Mouse (Mus musculus) layer of hippocampus, adult 9-10 months (tissue): ENCODE results near the gene Fam189a1.

Experiments
- DNase-seq: peaks from one replicate; pipeline ENCODE4 v3.0.0; 2022; ENCODE audit warnings: low spot score

The Fam189a1 gene

DNA sequence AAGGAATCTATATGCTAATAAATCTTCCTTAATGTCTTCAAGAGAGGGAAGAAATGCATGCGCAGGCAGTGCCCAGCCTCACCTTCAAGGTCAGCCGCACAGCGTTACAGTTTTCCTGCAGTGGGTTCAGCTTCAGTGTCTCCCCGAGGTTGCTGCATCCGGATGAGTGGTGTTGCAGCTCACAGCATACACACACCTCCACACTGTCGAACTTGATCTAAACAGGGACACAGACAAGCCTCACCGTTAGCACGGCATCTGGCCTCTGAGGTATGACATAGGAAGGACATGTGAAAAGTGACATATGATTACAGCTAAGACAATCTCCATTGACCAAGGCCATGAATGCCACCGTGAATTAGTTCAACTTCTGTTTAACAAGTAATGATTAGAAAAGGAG lies 336.7 kb downstream of the Fam189a1 start:
- no peak for DNase-seq

DNA sequence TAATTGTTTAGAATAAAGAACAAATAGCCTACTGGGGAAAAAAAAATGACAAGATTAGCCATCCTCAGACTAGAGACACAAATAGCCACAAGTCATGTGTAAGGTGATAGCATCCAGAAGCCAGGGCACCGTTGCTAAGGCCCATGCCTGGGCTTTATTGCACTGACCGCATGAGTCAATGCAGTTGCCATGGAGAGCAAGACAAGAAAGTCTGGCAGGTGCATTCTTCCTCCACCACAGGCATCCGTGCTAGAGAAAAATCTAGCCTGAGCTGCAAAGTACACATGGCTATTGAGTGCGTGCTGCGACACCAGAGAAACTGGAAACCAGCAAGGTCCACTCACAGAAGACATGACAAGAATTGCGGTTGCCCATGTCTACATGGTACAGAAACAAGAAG lies 347.5 kb downstream of the Fam189a1 start:
- DNase-seq: no peak

DNA sequence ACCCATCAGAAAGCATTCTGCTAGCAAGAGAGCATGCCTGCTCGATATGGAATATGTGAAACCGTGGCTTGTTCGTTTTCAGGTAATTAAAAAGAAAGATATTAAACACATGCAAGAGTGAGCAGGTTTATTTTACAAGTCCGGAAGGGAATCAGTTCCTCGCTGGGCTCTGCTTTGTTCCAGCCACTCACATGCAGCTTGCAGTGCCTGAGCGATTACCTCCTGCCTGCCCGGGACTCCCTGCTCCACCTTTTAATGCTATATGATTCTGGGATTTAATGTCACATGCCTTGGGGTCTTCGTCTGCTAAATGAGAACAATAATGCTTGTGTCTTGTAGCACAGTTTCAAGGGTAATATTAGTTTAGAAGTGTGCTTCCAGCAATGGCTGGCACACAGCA lies 351.3 kb downstream of the Fam189a1 start:
- no peak for DNase-seq

DNA sequence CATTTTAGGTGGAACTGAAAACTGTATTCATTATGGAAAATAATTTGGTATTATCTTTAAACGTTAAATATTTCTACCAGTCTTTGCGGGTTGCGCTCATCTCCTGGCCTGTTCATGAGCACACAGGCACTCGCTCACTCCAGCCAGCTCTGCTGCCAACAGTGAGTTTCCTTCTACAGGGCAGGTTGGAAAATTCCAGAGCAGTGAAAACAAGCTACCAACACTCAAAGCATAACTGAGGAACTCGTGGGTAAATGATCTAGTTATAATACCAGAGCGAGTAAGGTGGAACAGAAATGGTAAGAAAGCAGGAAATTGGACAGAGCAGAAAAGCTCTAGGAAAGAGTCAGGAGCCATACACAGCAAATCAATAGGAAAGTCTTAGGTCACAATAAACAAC lies 360.8 kb downstream of the Fam189a1 start:
- no peak for DNase-seq

DNA sequence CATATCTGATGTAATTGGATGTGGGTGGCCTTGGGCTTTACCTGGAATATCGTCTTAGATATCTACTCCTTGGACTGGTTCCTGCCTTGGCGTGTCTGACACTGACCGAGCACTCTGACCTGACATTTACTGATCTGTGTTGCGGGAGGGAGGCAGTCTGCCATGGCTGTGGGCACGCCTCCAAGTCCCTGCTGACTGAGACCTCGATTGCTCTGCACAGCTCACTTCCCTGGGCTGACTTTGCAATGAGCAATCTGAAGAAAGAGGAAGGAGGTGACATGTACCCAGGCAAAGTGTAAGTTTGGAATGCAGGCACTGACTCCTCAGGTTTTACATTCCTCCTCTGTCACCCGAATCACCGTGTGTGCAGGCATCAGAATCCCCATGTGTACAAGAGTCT lies 364.3 kb downstream of the Fam189a1 start:
- no peak for DNase-seq

DNA sequence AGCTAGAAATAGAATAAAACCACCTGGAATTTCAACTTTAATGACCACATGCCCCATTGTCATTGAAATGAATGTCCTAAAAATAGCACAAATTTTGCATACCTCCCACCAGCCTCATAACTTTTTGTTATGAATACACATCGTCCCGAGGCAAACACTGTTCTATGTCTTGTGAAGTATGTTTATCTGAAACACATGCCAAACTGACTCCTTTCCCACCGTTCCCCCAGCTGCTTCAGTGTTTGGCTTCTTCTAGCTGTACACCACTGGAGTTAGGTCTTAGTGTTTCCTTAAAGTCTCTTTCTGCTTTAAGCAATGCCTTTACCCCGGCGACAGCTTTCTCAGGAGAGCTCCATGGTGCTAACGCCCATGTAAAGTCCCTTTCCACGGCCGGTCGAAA lies 365.2 kb downstream of the Fam189a1 start:
- no peak for DNase-seq

DNA sequence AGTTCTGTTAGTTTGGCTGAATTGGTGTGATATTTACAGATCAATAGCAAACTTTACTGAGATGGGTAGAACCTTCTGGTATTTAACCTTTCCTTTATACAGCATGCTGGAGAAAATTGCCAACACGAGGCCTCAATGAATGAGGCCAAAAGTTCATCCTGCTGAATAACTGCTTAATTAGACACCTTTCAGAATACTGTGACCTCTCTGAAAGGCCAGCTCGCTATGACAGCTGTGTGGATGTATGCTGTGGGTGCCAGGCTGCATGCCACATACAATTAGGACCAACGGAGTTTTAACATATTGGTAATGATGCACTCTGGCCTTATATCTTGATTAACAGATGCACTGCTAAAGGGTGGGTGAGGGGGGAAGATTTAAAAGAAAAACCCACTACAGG lies 371.3 kb downstream of the Fam189a1 start:
- DNase-seq: no peak

DNA sequence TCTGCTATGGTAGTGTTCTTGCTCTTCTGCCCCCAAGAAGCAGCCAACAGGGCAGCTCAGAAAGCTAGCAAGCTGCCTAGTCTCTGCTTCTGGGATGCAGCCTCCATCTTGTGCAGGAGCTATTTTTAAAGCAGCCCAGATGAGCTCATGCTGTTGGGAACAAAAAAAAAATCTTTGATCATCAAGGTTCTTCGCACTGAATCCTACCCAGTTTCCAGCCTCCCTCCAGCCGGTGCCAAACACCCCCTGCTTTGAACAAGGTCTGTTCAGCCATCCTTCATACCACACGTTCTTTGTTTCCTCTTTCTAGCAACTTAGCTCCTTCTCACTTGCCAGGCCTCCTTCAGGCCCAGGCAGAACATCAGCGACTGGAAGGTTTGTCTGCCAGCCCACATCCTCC lies 376.9 kb downstream of the Fam189a1 start:
- DNase-seq: no peak

DNA sequence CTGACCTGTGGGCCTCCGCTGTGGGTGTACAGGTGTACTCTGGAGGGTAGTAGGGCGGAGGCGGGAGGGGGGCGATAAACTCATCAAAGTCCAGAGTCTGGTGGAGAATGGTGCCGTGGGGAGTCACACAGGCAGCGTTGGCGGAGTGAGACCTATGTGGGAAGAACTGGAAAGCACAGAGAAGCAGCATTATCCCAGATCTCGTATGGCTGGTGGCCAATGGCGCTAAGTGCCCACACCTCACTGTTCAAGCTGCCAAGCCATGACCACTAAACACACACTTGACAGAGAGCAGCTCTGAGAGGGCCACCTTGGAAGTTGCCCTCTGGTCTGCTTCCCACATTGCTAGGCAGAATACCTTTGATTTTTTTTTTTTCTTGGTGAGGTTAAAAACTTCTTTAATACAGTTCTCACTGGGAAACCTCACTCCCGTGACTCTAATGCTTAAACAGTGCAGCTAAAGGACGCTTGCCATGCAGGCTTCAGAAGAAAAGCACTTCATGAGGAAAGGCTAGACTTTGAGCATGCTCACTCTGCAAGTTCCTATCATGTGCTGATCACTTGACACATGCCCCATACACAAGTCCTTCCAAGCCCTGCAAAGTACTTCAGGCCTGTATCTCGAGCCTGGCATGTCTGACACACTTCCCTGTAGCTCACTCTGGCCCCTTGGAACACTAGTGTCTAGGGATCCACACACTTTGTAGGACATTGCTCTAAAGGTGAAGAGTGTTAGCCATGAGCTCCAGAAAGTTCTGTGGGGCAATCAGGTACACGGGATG lies 379.5 kb downstream of the Fam189a1 start:
- DNase-seq: no peak

DNA sequence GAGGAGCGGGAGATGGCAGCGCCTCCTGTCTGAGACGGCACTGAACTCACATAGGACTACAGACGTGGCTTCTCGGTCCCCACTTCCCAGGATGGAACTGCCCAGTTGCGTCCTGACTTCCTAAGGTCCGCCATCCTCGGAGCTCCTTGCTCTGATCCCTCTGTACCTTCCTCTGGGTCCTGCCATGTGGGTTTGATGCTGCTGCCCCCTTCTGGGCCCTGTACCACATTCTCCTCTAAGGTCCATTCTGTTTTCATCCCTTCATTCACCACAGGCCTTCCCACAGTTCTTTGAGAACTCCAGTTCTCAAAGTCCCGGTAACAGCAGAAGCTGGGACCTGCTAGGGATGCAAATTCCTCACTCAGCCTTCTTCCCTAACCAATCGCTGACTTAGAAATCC lies 382.9 kb downstream of the Fam189a1 start:
- DNase-seq: no peak

DNA sequence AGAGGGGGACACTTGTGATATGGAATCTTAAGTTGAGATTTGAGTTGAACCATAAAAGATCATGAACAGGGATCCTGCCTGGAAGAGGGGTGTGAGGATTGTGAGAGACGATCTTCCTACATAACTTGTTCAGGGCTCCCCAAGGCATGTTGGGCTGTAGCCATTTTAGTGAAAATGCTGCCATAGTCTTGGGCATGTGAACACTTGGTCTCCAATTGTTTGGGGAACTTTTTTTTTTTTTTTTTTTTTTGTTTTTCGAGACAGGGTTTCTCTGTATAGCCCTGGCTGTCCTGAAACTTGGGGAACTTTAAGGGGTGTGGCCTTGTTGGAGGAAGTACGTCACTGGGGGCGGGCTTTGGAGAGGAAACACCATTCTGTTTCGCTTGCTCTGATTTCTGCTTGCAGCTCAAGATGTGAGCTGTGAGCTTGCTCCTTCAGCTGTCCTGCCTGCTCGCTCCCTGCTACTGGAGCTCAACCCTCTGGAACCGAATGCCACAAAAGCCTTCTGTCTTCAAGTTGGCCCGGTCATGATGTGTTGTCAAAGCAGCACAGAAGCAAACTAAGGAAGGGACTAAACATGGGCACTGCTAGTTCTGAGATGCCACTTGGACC lies 385.5 kb downstream of the Fam189a1 start:
- no peak for DNase-seq

DNA sequence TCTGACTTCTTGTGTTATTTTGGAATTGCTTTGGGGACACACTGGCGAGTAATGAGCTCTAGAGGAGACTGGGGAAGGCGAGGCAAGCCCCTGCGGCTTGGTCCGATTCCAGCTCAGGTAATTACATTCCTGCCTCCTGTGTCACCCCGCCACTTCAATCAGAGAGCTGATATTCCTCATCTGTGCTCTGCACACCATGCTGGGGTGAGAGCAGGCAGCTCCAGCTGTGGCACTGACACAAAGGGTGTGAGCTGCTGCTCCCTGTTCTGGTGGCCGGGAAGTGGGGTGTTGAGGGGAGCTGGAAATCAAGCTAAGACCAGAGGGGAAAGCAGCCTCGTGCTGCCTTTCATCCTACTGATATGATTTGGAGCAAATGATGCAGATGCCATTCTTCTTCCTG lies 386.6 kb downstream of the Fam189a1 start:
- no peak for DNase-seq

DNA sequence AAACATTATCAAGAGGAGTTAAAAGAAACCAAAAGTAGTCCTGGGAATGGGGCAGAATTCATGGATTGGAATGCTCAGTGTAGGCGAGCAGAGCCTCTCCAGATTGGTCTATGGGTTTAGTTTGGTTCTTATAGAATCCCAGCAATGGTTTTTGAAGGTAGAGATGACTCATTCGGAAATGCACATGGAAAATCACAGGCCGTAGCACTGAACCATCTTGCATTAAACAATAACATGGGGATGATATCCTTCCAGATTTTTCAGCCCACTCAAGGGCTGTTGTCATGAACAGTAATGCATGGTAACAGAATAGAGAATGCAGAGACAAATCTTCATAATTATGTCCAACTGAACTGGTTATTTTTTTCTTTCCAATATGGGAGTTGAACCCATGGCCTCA lies 390.8 kb downstream of the Fam189a1 start:
- no peak for DNase-seq

DNA sequence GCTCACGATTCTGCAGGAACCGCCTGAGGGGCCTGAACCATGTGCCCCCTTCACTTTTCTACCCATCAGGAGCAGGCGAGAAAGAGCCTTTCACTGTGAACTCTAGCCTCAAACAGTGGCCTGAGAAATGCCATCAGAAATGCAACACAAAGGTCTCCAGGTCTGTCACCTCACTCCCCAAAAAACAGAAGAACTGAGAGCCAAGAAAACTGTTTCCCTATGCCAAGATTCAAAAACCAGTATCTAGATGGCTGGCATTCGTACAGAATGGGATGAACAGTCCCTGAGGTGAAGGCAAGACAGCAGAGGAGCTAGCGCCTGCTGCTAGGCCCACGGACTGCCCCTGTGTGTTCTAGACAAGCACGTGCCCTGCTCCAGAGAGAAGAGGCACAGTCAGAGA lies 401.2 kb downstream of the Fam189a1 start:
- no peak for DNase-seq

DNA sequence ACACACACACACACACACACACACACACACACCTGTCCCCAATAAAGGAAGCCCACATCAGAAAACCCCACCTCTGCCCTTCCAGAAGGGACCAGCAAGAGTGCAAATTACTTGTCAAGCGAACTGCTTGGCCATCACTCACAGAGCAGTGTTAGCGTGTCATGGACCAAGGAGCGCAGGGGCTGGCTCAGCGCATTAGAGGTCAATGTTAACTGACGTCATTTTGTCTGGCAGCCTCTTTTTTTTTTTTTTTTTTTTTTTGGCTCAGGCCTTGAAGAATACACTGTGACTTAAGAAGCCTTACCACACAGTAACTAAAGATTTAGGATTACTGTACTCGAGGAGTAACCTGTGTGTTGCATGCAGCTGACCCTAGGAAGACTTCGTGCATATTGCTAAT lies 402.2 kb downstream of the Fam189a1 start:
- no peak for DNase-seq

DNA sequence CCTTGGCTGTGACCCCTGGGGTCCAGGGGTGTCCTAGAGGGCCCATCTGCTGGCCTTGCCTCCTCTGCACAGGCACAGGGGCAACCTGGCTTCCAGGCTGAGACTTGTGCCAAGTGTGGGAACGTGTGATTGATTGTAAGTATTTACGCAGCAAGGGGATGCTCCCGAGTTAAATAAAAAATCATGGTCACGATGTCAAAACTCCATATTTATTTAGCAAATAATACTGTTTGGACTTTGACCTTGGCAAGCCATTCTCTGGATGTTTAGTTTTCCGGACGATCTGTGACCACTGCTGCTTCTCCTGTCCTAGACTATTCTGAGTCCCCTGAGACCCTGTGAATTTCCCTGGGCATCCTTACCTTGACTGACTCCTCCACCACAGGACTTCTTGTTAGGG lies 402.7 kb downstream of the Fam189a1 start:
- DNase-seq: no peak

DNA sequence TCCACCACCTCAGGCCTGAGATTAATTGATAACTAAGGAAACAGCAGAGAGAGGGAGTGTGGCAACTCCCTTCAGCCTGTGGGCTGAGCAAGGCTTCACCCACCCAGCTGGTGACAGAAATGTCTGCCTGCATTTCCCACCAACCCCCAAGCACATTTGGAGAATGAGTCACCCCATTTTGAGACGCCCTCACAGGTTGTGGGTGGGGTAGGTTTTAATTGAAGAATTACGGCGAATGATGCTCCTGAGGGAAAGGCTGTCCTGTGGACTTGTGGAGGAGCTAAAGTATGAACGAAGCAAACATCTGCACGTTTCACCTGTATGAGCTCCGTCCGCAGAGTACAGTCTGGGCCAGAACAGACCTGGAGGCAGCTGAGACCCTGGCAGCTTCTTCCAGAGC lies 404.2 kb downstream of the Fam189a1 start:
- DNase-seq: no peak

DNA sequence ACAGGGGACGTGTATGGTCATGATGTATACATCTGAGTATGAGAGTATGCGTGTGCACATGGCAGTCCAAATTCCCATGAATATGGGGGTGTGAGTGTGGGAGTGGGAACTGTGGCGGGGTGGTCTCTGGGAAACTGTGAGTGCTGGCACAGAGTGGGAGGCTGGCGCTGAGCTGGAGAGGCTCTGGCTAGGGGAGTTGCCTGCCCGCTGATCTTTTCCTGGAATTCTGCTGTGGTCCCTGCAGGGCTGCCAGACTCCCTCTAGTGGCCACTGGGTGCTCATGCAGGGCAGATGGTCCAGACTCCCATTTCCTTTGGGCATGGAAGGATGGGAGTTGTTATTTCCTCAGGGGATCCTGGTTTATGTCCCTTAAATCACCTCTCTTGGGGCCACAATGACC lies 404.9 kb downstream of the Fam189a1 start:
- no peak for DNase-seq

DNA sequence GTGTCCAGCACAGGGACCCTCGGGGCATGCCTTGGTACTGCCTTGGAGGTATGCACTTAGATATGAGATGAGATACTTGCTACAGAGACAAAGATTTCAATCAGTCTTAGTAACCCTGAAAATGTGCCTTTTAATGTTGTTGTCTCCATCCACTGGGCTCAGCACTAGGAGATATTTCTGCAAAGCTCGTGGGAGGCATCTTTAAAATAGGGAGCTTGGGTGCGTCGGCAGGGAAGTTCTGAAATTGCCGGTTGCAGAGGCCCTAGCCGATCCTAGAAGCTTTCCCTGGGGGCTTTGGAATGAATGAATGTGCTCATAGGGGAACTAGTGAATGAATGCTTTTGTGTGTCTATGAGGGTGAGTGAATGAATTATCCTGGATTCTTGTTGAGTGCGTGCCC lies 412.8 kb downstream of the Fam189a1 start:
- DNase-seq: no peak

DNA sequence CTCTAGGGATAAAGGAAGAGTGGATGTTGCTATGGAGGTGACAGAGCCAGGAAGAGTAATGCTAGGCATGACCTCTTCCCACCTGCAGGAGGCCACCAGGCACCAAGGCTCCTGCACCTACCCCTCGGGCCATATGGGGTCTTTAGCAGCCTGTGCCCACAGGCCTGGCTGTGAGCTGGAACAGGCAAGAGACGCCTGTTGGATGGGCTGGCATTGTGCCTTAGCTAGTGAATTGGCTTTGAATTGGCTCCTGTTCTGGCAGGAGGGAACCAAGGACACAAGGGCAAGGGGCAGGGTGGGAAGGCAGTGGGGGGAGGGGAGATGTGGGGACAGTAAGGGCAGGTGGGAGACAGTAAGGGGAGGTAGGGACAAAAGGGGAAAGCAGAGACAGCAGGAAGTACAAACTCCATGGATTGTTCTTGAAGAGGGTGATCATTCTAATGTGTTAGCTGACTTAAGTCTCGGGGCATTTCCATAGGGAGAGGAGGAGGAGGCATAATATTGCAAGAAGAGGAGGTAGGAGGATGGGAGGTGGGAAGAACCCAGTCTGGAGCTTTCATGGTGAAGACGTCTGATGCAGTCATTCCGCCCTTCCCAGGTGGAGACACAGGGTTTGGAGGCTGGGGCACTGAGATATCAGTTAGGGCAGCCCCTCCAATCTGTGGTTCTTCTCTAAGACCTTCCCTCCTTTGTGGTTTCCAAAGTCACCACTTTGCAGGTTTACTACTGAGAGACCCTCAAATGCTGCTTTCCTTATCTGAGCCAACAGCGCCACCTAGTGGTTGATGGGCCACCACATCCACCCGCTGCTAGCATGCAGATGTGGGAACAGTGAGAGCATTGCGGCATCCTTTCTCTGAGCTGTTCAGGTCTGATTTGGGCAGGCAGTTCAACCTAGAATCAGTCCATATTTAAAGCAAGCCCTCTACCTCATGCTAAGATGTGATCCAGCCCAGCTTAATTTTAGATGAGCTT lies 414.8 kb downstream of the Fam189a1 start:
- peak; percentile 85 for DNase-seq

DNA sequence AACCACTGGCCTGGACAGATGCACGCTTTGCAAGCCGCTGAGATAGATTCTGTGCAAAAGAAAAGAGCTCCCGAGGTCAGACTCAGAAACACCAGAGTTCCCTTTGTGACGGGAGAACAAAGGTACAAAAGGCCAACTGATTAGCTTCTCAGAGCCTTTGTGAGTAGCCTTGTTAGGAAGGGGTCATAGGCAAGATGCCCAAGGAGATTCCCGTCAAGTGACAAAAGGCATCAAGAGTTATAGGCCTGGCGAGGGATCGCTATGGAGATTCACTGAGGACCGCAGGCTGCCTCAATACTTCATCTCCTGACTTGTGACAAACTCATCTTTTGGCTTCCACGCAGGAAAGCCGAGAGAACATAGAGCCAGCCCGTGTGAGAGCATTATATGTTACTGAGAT lies 417.2 kb downstream of the Fam189a1 start:
- DNase-seq: no peak

DNA sequence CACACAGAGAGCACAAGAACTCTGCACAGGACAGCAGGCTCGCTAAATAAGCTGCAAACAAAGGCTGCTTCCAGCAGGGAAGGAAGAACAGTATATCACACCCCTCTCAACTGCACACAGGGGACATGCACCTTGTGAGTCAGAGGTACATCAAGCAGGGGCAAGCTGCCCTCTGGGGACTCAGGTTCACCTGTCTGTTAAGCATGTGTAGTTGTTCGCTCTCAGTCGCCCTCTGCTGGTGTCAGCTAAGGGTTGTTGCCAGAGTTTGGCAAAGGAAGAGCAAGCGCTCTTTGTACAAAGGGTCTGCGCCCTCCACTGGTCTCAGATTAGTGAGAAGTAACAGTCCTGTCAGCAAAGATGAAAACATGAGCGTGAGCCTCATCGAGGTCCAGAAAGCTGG lies 426.6 kb downstream of the Fam189a1 start:
- DNase-seq: peak; percentile 67

DNA sequence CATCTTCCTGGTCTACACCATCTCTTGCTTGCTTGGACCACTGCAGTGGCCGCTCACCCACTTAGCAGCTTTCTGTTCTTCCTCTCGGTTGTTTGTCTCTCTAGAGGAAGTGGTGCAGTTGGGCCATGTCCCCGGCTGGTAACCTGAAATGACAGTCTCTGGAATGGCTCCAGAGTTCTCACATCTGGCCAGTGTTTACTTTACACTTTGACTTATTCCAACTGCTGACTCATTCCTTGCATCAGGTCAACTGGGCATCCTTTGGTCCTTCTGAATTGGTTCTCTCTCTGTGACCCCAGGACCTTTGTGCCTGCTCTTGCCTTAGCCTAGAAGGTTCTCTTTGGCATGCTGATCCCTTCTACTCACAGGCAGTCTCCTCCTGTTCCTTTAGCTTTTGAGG lies 427.6 kb downstream of the Fam189a1 start:
- DNase-seq: no peak
